Mouse (Mus musculus) thymus, adult 2 months (tissue): ENCODE data around the gene Nfia. TPM values are rescaled to one million over a fixed set of nuclear protein-coding genes. Genes with fewer than 3 reads are reported as not detected.

Experiments used
- DNase-seq: peaks from one replicate; pipeline ENCODE4 v3.0.0; 2021
- H3K27ac ChIP-seq: fragments of 200-500 bp; 2 replicates; pipeline ENCODE4 v1.5.1; 2012; ENCODE audit warnings: low read length, control low read depth; ENCODE audit not compliant: control insufficient read depth, insufficient read depth
- H3K27me3 ChIP-seq: fragments of 200-500 bp; 2 replicates; pipeline ENCODE4 v1.6.1; 2012; ENCODE audit warnings: mild to moderate bottlenecking, low read length, moderate library complexity, mixed read lengths; ENCODE audit not compliant: control insufficient read depth, insufficient read depth
- H3K36me3 ChIP-seq: fragments of 200-500 bp; 2 replicates; pipeline ENCODE4 v1.6.1; 2012; ENCODE audit warnings: mild to moderate bottlenecking, low read length, moderate library complexity; ENCODE audit not compliant: control insufficient read depth, insufficient read depth
- H3K4me1 ChIP-seq: fragments of 200-500 bp; replicated peaks from 2 replicates; pipeline ENCODE4 v1.6.1; 2012; ENCODE audit warnings: low read length; ENCODE audit not compliant: control insufficient read depth, insufficient read depth
- H3K4me3 ChIP-seq: fragments of 200-500 bp; 2 replicates; pipeline ENCODE4 v1.5.1; 2012; ENCODE audit warnings: mild to moderate bottlenecking, low read length, control low read depth, moderate library complexity; ENCODE audit not compliant: control insufficient read depth, insufficient read depth
- CTCF ChIP-seq: fragments of 200-500 bp; IDR thresholded peaks from 2 replicates; pipeline ENCODE4 v1.5.1; 2012; ENCODE audit warnings: mild to moderate bottlenecking, control low read depth, low read length, moderate library complexity, borderline replicate concordance; ENCODE audit not compliant: control insufficient read depth, poor library complexity, insufficient read depth; ENCODE audit errors: extremely low read depth
- POLR2A ChIP-seq: fragments of 200-500 bp; IDR thresholded peaks from 2 replicates; pipeline ENCODE4 v1.6.1; 2012; ENCODE audit warnings: mild to moderate bottlenecking, low read length, control low read depth, moderate library complexity; ENCODE audit not compliant: control insufficient read depth, poor library complexity, insufficient read depth; ENCODE audit errors: extremely low read depth
- WGBS: fragments of 180-500 bp; shearing (Covaris S2); methylation state at CpG from one replicate; pipeline ENCODE4 v1.1.7; 2018; 5-methylcytosine and 5-hydroxymethylcytosine counted together
- polyA plus RNA-seq: library from polyadenylated mRNA; depleted of rRNA; stranded (reverse); fragments of >200 nt; gene quantifications from 2 replicates; pipeline ENCODE4 v1.2.3, GENCODE M21; 2012

Gene Nfia
- polyA plus RNA-seq, 1 experiment = 26.4 TPM

- no peak for DNase-seq
- H3K27me3 ChIP-seq = no peaks in the 10 kb centered on the region
These were observed 99.4 kb downstream of the Nfia start for GRCm38 (mm10) chr4:97871770-97872439.

GRCm38 (mm10) chr4:97874916-97875315 lies 102.4 kb downstream of the Nfia start:
- 90% methylated on average over 3 of the region's 3 CpGs for WGBS
- TF ChIP-seq CTCF (no peak), POLR2A (no peak)

More at GRCm38 (mm10) chr4:97871770-97872439, 99.4 kb downstream of the Nfia start:
- Histone ChIP-seq H3K27ac (no peak overlapping the region), H3K4me3 (no peak overlapping the region), H3K36me3 (no peaks in the 10 kb centered on the region), H3K4me1 (no peaks in the 10 kb centered on the region; the same call in 1 of the 2 replicates)
- TF ChIP-seq CTCF (no peak), POLR2A (no peak)
- WGBS = 87% methylated on average over 9 of the region's 9 CpGs

GRCm38 (mm10) chr4:97875901-97876300 lies 103.4 kb downstream of the Nfia start:
- no peak for DNase-seq
- Histone ChIP-seq H3K4me3 (no peak overlapping the region), H3K36me3 (no peaks in the 10 kb centered on the region), H3K4me1 (no peaks in the 10 kb centered on the region; the same call in 1 of the 2 replicates), H3K27me3 (no peaks in the 10 kb centered on the region), H3K27ac (no peak overlapping the region)
- TF ChIP-seq POLR2A (no peak), CTCF (no peak)
- WGBS = 74% methylated on average over 3 of the region's 3 CpGs

More at GRCm38 (mm10) chr4:97874916-97875315, 102.4 kb downstream of the Nfia start:
- Histone ChIP-seq H3K27ac (no peak overlapping the region), H3K4me1 (no peaks in the 10 kb centered on the region; the same call in 1 of the 2 replicates), H3K27me3 (no peaks in the 10 kb centered on the region), H3K36me3 (no peaks in the 10 kb centered on the region), H3K4me3 (no peak overlapping the region)
- no peak for DNase-seq

GRCm38 (mm10) chr4:97879696-97880095 lies 107.2 kb downstream of the Nfia start:
- no peaks in the 10 kb centered on the region for H3K36me3 ChIP-seq
- no peaks in the 10 kb centered on the region for H3K27me3 ChIP-seq
- H3K4me1 ChIP-seq = no peaks in the 10 kb centered on the region
- no peak for DNase-seq
- H3K27ac ChIP-seq = no peak overlapping the region
- 97% methylated on average over 7 of the region's 7 CpGs for WGBS
- no peak overlapping the region for H3K4me3 ChIP-seq
- no peak for TF ChIP-seq POLR2A
- no peak for TF ChIP-seq CTCF

- Histone ChIP-seq H3K27me3 (no peaks in the 10 kb centered on the region), H3K4me1 (no peaks in the 10 kb centered on the region), H3K36me3 (no peaks in the 10 kb centered on the region), H3K4me3 (no peak overlapping the region), H3K27ac (no peak overlapping the region)
- WGBS = 98% methylated on average over 9 of the region's 9 CpGs
- no peak for TF ChIP-seq POLR2A
- TF ChIP-seq CTCF = no peak
- no peak for DNase-seq
These were observed 107.9 kb downstream of the Nfia start for GRCm38 (mm10) chr4:97880120-97881055.

- no peaks in the 10 kb centered on the region; the same call in 1 of the 2 replicates for H3K4me1 ChIP-seq
- 94% methylated on average over 5 of the region's 5 CpGs for WGBS
- TF ChIP-seq CTCF (no peak), POLR2A (no peak)
- no peak overlapping the region for H3K27ac ChIP-seq
- H3K27me3 ChIP-seq = no peaks in the 10 kb centered on the region
- no peak for DNase-seq
- H3K4me3 ChIP-seq = no peak overlapping the region
- no peaks in the 10 kb centered on the region for H3K36me3 ChIP-seq
These were observed 113.0 kb downstream of the Nfia start for GRCm38 (mm10) chr4:97885574-97885973.
